Mouse (Mus musculus): ENCODE data around the gene Vac14. TPM values are rescaled to one million over a fixed set of nuclear protein-coding genes. Genes with fewer than 3 reads are reported as not detected.

Vac14 gene
- polyA plus RNA-seq, 1 experiment from 2014 or later = 33.6 TPM

DNA sequence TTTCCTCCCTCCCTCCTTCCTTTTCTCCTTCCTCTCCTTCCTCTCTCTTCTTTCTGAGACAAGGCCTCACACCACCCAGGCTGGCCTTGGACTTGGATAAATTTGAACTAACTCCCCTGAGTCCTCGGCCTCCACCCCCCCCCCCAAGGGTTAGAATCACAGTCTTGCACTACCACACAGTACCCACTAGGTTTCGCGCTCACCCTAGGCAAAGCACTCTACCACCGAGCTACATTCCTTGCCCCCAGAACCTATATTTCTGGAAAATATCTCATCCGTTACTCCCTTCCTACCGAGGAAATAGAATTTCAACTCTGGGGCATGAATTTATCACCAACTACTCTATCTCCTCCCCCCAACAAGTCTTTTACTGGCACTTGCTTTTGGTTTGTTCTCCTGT is 143.6 kb downstream of the Vac14 start:
- no peak for ATAC-seq (ENCODE audit: low FRiP score, low read depth)
- Histone ChIP-seq H3K4me2 (no peak overlapping the region), H3K27me3 (no peaks in the 10 kb centered on the region), H3K4me1 (replicated peaks) (no peaks in the 10 kb centered on the region), H3K9ac (no peak overlapping the region), H3K36me3 (no peaks in the 10 kb centered on the region), H3K27ac (replicated peaks) (no peak overlapping the region), H3K9me3 (no peaks in the 10 kb centered on the region), H3K4me3 (no peak overlapping the region)
- 76% methylated on average over 6 of the region's 6 CpGs for WGBS

DNA sequence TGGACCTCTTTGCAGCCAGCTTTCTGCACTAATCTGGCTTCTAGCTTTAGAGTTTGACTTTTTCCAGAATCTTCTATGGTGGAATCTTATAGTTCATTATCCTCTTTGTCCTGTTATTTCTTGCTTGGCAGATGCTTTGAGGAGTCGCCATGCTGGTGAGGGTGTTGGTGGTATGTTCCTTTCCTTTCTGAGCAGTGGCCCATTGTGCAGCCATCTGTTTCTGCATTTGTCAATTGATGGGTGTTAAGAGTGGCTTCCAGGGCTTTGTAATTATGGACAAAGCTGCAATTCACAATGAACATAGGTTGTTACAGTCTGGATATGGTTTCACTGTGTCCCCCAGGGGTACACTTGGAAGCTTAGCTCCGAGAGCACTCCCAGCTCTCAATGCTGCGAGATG is 146.3 kb downstream of the Vac14 start:
- no peaks in the 10 kb centered on the region for H3K9me3 ChIP-seq
- no peak overlapping the region for H3K4me3 ChIP-seq
- ATAC-seq (ENCODE audit: low FRiP score, low read depth) = no peak
- no peak overlapping the region for H3K4me2 ChIP-seq
- no peaks in the 10 kb centered on the region for H3K36me3 ChIP-seq
- WGBS = 46% methylated on average over 3 of the region's 3 CpGs
- H3K9ac ChIP-seq = no peak overlapping the region
- no peaks in the 10 kb centered on the region for H3K4me1 ChIP-seq (replicated peaks)
- no peaks in the 10 kb centered on the region for H3K27me3 ChIP-seq
- no peak overlapping the region for H3K27ac ChIP-seq (replicated peaks)

DNA sequence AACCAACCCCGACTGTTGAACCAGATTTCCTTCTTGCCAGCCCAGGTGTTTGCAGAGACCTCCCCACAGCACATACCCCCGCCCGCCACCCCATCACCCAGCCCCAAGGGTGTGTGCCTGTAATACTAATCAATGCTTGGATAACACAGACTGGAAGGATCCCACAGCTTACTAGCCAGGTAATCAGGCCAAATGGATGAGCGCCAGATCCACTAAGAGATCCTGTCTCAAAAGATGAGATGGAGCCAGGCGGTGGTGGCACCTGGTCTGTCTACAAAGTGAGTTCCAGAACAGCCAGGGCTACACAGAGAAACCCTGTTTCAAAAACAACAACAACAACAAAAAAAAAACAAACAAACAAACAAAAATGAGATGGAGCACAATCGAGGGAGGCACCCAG is 148.9 kb downstream of the Vac14 start:
- Histone ChIP-seq H3K27ac (replicated peaks) (no peak overlapping the region), H3K4me2 (no peak overlapping the region), H3K36me3 (no peaks in the 10 kb centered on the region), H3K27me3 (no peaks in the 10 kb centered on the region), H3K9me3 (no peaks in the 10 kb centered on the region), H3K4me1 (replicated peaks) (no peaks in the 10 kb centered on the region), H3K4me3 (no peak overlapping the region), H3K9ac (no peak overlapping the region)
- ATAC-seq (ENCODE audit: low FRiP score, low read depth) = no peak
- WGBS = 91% methylated on average over 6 of the region's 6 CpGs

Other genes starting within 250 kb of the Vac14 start
- gene Mtss1l, start 102.9 kb downstream of the Vac14 start, polyA plus RNA-seq (2015; fragmentation: Nextera tagmentation; extraction: Ambion mirVana) = 51.8 and 62.3 TPM in 2 replicates
- gene Il34, start 187.3 kb downstream of the Vac14 start, polyA plus RNA-seq (2015; fragmentation: Nextera tagmentation; extraction: Ambion mirVana) = 5.8 and 7.8 TPM in 2 replicates
- 70.7 and 75.4 TPM in 2 replicates for gene Cog4, start 228.0 kb downstream of the Vac14 start, polyA plus RNA-seq (2015; fragmentation: Nextera tagmentation; extraction: Ambion mirVana)
- 90.7 and 94.2 TPM in 2 replicates for gene Sf3b3, start 228.2 kb downstream of the Vac14 start, polyA plus RNA-seq (2015; fragmentation: Nextera tagmentation; extraction: Ambion mirVana)

Data from hindbrain, embryonic 15.5 days (tissue).